Mouse (Mus musculus): ENCODE data around the gene Mall.

Gene Mall

GRCm38 (mm10) chr2:127729671-127730070, at the start of gene Mall:
Mall (minus strand) TSS chr2:127729932.
- DNase-seq = no peak

GRCm38 (mm10) chr2:127778451-127778850, 48.7 kb upstream of the Mall start:
- no peak for DNase-seq

- DNase-seq = no peak
Observed at GRCm38 (mm10) chr2:127775013-127775412, 45.3 kb upstream of the Mall start.

- DNase-seq = no peak
Observed at GRCm38 (mm10) chr2:127774578-127774941, 44.8 kb upstream of the Mall start.

- no peak for DNase-seq
Observed at GRCm38 (mm10) chr2:127773938-127774577, 44.3 kb upstream of the Mall start.

- DNase-seq = no peak
Observed at GRCm38 (mm10) chr2:127761587-127761986, 31.9 kb upstream of the Mall start.

GRCm38 (mm10) chr2:127760429-127761000, 30.8 kb upstream of the Mall start:
- no peak for DNase-seq

GRCm38 (mm10) chr2:127760014-127760413, 30.3 kb upstream of the Mall start:
- no peak for DNase-seq

- peak; percentile 42 to 46 for DNase-seq
Observed at GRCm38 (mm10) chr2:127759157-127759880, 29.6 kb upstream of the Mall start.

GRCm38 (mm10) chr2:127757171-127757570, 27.4 kb upstream of the Mall start:
- DNase-seq = peak; percentile 87 to 92

- DNase-seq = peak in 1 of 2 experiments; percentile 32
Observed at GRCm38 (mm10) chr2:127754113-127754512, 24.4 kb upstream of the Mall start.

GRCm38 (mm10) chr2:127751849-127752610, 22.3 kb upstream of the Mall start:
- peak; percentile 60 to 64 for DNase-seq

- no peak for DNase-seq
Observed at GRCm38 (mm10) chr2:127749376-127749775, 19.6 kb upstream of the Mall start.

- DNase-seq = no peak
Observed at GRCm38 (mm10) chr2:127748316-127748715, 18.6 kb upstream of the Mall start.

- no peak for DNase-seq
Observed at GRCm38 (mm10) chr2:127742637-127743036, 12.9 kb upstream of the Mall start.

- no peak for DNase-seq
Observed at GRCm38 (mm10) chr2:127740756-127741519, 11.2 kb upstream of the Mall start.

GRCm38 (mm10) chr2:127737885-127738284, 8.2 kb upstream of the Mall start:
- no peak for DNase-seq

- no peak for DNase-seq
Observed at GRCm38 (mm10) chr2:127736631-127737209, 7.0 kb upstream of the Mall start.

GRCm38 (mm10) chr2:127735512-127736145, 5.9 kb upstream of the Mall start:
- DNase-seq = peak; percentile 46 to 51

GRCm38 (mm10) chr2:127734889-127735288, 5.2 kb upstream of the Mall start:
- no peak for DNase-seq

GRCm38 (mm10) chr2:127730301-127730997, 717 bp upstream of the Mall start:
- no peak for DNase-seq

Measured in cerebellum, postnatal 10 days (tissue).